ENCODE assay signal across 10 mouse cellular contexts in genomic region chr7:16475321-16475720, GRCm38 (mm10). TPM values are rescaled to one million over a fixed set of nuclear protein-coding genes. Genes with fewer than 3 reads are reported as not detected.
A peak's percentile ranks its signal among the peaks of the same experiment; 100 is the strongest.
DNase-seq lines count a peak whose midpoint lies in the region; ATAC-seq lines count a peak whose summit lies in the region.
"Had no signal": no experiment of that assay in that cellular context is flagged by ENCODE, and none has a peak within 500 bp of the region (broad histone marks: within the 10 kb centered on the region; RNA-seq: fewer than 3 reads in every experiment).

No protein-coding gene starts in this region.

- H3K4me1 ChIP-seq in heart, embryonic 16.5 days (ENCODE audit: control insufficient read depth, insufficient read depth, low read length) = peaks cover 15% of the 10 kb centered on the region
- H3K4me1 ChIP-seq in embryonic facial prominence, embryonic 10.5 days = peaks cover 29% of the 10 kb centered on the region
- peaks cover 15% of the 10 kb centered on the region for H3K4me1 ChIP-seq in hindbrain, embryonic 14.5 days (replicated peaks; ENCODE audit: control insufficient read depth, insufficient read depth, low read length)
- H3K4me1 ChIP-seq in midbrain, embryonic 13.5 days (replicated peaks) = peaks cover 24% of the 10 kb centered on the region

- no peak for DNase-seq in heart, postnatal 36 days
- no peak for DNase-seq in embryonic facial prominence, embryonic 10.5 days (ENCODE audit: low spot score)
- DNase-seq in hindbrain, embryonic 14.5 days (ENCODE audit: low spot score) = no peak
- DNase-seq in left cerebral cortex, adult 11 months (ENCODE audit: low spot score) = no peak
- DNase-seq in MN1 (ENCODE audit: low spot score) = no peak
- no peak for DNase-seq in cerebellum, adult 11-12 months

- no peaks in the 10 kb centered on the region for H3K36me3 ChIP-seq in heart, embryonic 16.5 days (ENCODE audit: control insufficient read depth, insufficient read depth)
- no peaks in the 10 kb centered on the region for H3K36me3 ChIP-seq in embryonic facial prominence, embryonic 10.5 days (replicated peaks)
- H3K36me3 ChIP-seq in hindbrain, embryonic 14.5 days (replicated peaks; ENCODE audit: control insufficient read depth, insufficient read depth) = no peaks in the 10 kb centered on the region
- H3K36me3 ChIP-seq in midbrain, embryonic 13.5 days = no peaks in the 10 kb centered on the region

- no peaks in the 10 kb centered on the region for H3K9me3 ChIP-seq in heart, embryonic 16.5 days (replicated peaks; ENCODE audit: control insufficient read depth, low read length)
- H3K9me3 ChIP-seq in embryonic facial prominence, embryonic 10.5 days = no peaks in the 10 kb centered on the region
- no peaks in the 10 kb centered on the region for H3K9me3 ChIP-seq in hindbrain, embryonic 14.5 days (ENCODE audit: control insufficient read depth, low read length)
- no peaks in the 10 kb centered on the region for H3K9me3 ChIP-seq in midbrain, embryonic 13.5 days

- H3K4me3 ChIP-seq in heart, embryonic 16.5 days (ENCODE audit: low read length) = peak overlapping the region; percentile 36
- H3K4me3 ChIP-seq in embryonic facial prominence, embryonic 10.5 days = peak overlapping the region; percentile 55
- peak overlapping the region; percentile 31 for H3K4me3 ChIP-seq in hindbrain, embryonic 14.5 days (replicated peaks; ENCODE audit: low read length)
- H3K4me3 ChIP-seq in midbrain, embryonic 13.5 days (replicated peaks) = peak overlapping the region; percentile 35

- no peak overlapping the region for H3K9ac ChIP-seq in heart, embryonic 16.5 days (ENCODE audit: low read length)
- H3K9ac ChIP-seq in hindbrain, embryonic 14.5 days = peak overlapping the region; percentile 34
- peak overlapping the region; percentile 4; the same call in 1 of the 2 replicates for H3K9ac ChIP-seq in midbrain, embryonic 13.5 days (replicated peaks)

- intact Hi-C loops in heart, postnatal 36 days (cut with DNase I) = no loop called here

- ATAC-seq in heart, embryonic 16.5 days (replicated peaks; ENCODE audit: extremely low read depth, insufficient read depth, low FRiP score) = no peak
- ATAC-seq in hindbrain, embryonic 14.5 days (ENCODE audit: low FRiP score) = no peak
- ATAC-seq in midbrain, embryonic 13.5 days = no peak

- no peak overlapping the region for H3K27ac ChIP-seq in heart, embryonic 16.5 days (ENCODE audit: low read length)
- no peak overlapping the region for H3K27ac ChIP-seq in embryonic facial prominence, embryonic 10.5 days (replicated peaks)
- H3K27ac ChIP-seq in hindbrain, embryonic 14.5 days = no peak overlapping the region
- H3K27ac ChIP-seq in midbrain, embryonic 13.5 days = no peak overlapping the region

- WGBS in heart, embryonic 16.5 days = 4% methylated on average over 23 of the region's 23 CpGs
- 4% methylated on average over 23 of the region's 23 CpGs for WGBS in embryonic facial prominence, embryonic 10.5 days
- WGBS in hindbrain, embryonic 14.5 days = 3% methylated on average over 23 of the region's 23 CpGs
- WGBS in midbrain, embryonic 13.5 days = 3% methylated on average over 23 of the region's 23 CpGs

- peak overlapping the region; percentile 41; the same call in 1 of the 2 replicates for H3K4me2 ChIP-seq in heart, embryonic 16.5 days (ENCODE audit: low read depth, low read length)
- H3K4me2 ChIP-seq in hindbrain, embryonic 14.5 days (replicated peaks) = peak overlapping the region; percentile 52
- H3K4me2 ChIP-seq in midbrain, embryonic 13.5 days (replicated peaks) = peak overlapping the region; percentile 53

- peaks cover 69% of the 10 kb centered on the region for H3K27me3 ChIP-seq in heart, embryonic 16.5 days (ENCODE audit: control insufficient read depth, insufficient read depth, low read length)
- peaks cover 76% of the 10 kb centered on the region for H3K27me3 ChIP-seq in embryonic facial prominence, embryonic 10.5 days (replicated peaks; ENCODE audit: low read depth, poor library complexity, severe bottlenecking)
- H3K27me3 ChIP-seq in hindbrain, embryonic 14.5 days (ENCODE audit: control insufficient read depth, insufficient read depth, low read length) = peaks cover 66% of the 10 kb centered on the region
- peaks cover 76% of the 10 kb centered on the region for H3K27me3 ChIP-seq in midbrain, embryonic 13.5 days

RNA-seq across cellular contexts. Expression of gene Npas1, which starts 2.2 kb away (rescaled TPM):
- polyA plus RNA-seq in heart, embryonic 16.5 days (2015; fragmentation: Nextera tagmentation; extraction: Ambion mirVana) = 0.49 and 0.59 TPM in 2 replicates
- total RNA-seq in heart, postnatal 36 days (2021) = not detected
- polyA plus RNA-seq in embryonic facial prominence, embryonic 10.5 days (2016; fragmentation: Nextera tagmentation; extraction: Ambion mirVana) = 0.98 and 1.4 TPM in 2 replicates
- 2.2 and 4.4 TPM in 2 replicates for polyA plus RNA-seq in hindbrain, embryonic 14.5 days (2014; fragmentation: Nextera tagmentation; extraction: Ambion mirVana)
- 2.3 and 3.3 TPM in 2 replicates for polyA plus RNA-seq in midbrain, embryonic 13.5 days (2015; fragmentation: Nextera tagmentation; extraction: Ambion mirVana)
- total RNA-seq: common myeloid progenitor, adult 5-6 weeks; granulocyte monocyte progenitor cell, adult 5-6 weeks had no signal

RNA-seq across cellular contexts. Expression of gene Tmem160, which starts 22.7 kb away (rescaled TPM):
- 81.6 and 82.1 TPM in 2 replicates for polyA plus RNA-seq in heart, embryonic 16.5 days (2015; fragmentation: Nextera tagmentation; extraction: Ambion mirVana)
- 10 to 100 TPM; 79.4 to 89.8 TPM for total RNA-seq in heart, postnatal 36 days (2021)
- polyA plus RNA-seq in embryonic facial prominence, embryonic 10.5 days (2016; fragmentation: Nextera tagmentation; extraction: Ambion mirVana) = 71.5 and 76.4 TPM in 2 replicates
- 64.3 and 75.4 TPM in 2 replicates for polyA plus RNA-seq in hindbrain, embryonic 14.5 days (2014; fragmentation: Nextera tagmentation; extraction: Ambion mirVana)
- polyA plus RNA-seq in midbrain, embryonic 13.5 days (2015; fragmentation: Nextera tagmentation; extraction: Ambion mirVana) = 48.1 and 59.4 TPM in 2 replicates
